Mouse (Mus musculus) C3H10T1/2 (cell line): Measurements from ENCODE around the gene Ephb6. TPM values are rescaled to one million over a fixed set of nuclear protein-coding genes. Genes with fewer than 3 reads are reported as not detected.

Experiments used
- polyA plus RNA-seq, 2 experiments: library from polyadenylated mRNA; unstranded; fragments of >200 nt; fragmentation: generic; extraction: Trizol; gene quantifications; one replicate each; pipeline ENCODE4 v1.2.1; 2012; ENCODE audit warnings: missing spikeins in 2 of 2

Gene Ephb6
- 100 to 1,000 TPM in 1 of 2 experiments, 10 to 100 TPM in 1; 19.8 to 104 TPM for polyA plus RNA-seq

GRCm38 (mm10) chr6:41605061-41605793 is at the start of gene Ephb6:
Ephb6 (plus strand) TSS chr6:41605482.

GRCm38 (mm10) chr6:41636178-41636577 is 30.9 kb downstream of the Ephb6 start, which contains the start of gene Trpv6:
Trpv6 (minus strand) TSS chr6:41636405.

Other genes starting within 250 kb of the Ephb6 start
- not detected for gene Prss3, start 227.8 kb upstream of the Ephb6 start, polyA plus RNA-seq
- not detected for gene Gm5771, start 213.1 kb upstream of the Ephb6 start, polyA plus RNA-seq
- gene Gm10334, start 159.3 kb upstream of the Ephb6 start, polyA plus RNA-seq: not detected
- not detected for gene Prss1, start 146.6 kb upstream of the Ephb6 start, polyA plus RNA-seq
- under 1 TPM in 1 of 2 experiments, not detected in 1; 0.75 TPM for gene Prss2, start 83.7 kb upstream of the Ephb6 start, polyA plus RNA-seq
- under 1 TPM; 0.01 to 0.53 TPM for gene Trpv6, start 30.9 kb downstream of the Ephb6 start, polyA plus RNA-seq
- gene Trpv5, start 75.3 kb downstream of the Ephb6 start, polyA plus RNA-seq: not detected
- not detected for gene Llcfc1, start 78.9 kb downstream of the Ephb6 start, polyA plus RNA-seq
- not detected for gene Kel, start 98.9 kb downstream of the Ephb6 start, polyA plus RNA-seq
- gene Olfr459, start 169.7 kb downstream of the Ephb6 start, polyA plus RNA-seq: not detected
- not detected for gene Pip, start 242.1 kb downstream of the Ephb6 start, polyA plus RNA-seq
- gene Sval2, start 247.5 kb downstream of the Ephb6 start, polyA plus RNA-seq: not detected